Mouse (Mus musculus): ENCODE measurements at regions not wholly inside any gene's neighbourhood (a gene's known extent, or its start where the extent isn't known, plus 50 kb on each side); places are given as distances from the start of the nearest gene placed in this dataset.

- TF ChIP-seq CTCF (IDR thresholded peaks at IDR 0.05; ENCODE audit: low read depth, low read length) (no peak), GATA1 (IDR thresholded peaks at IDR 0.05; ENCODE audit: borderline replicate concordance, low read length) (no peak)
These were observed 184.8 kb downstream of the C1d start for GRCm38 (mm10) chr11:17442133-17442532.

Data from G1E (cell line).